Mouse (Mus musculus) neural tube, embryonic 11.5 days (tissue): ENCODE results near the gene Gnpat. TPM values are rescaled to one million over a fixed set of nuclear protein-coding genes. Genes with fewer than 3 reads are reported as not detected.

ENCODE experiments used
- ATAC-seq: fragments of 200-750 bp; cut with Nextera tagmentation; 2 replicates; pipeline ENCODE4 v1.8.0; 2017; ENCODE audit warnings: moderate number of reproducible peaks, mild to moderate bottlenecking, moderate TSS enrichment, moderate library complexity; ENCODE audit not compliant: insufficient read depth, low FRiP score, low TSS enrichment
- DNase-seq: peaks from one replicate; pipeline ENCODE4 v3.0.0-alpha.2; 2015; ENCODE audit warnings: low spot score
- H3K27ac ChIP-seq: fragments of 300-500 bp; sonication (generic); 2 replicates; pipeline ENCODE4 v1.5.1; 2014; ENCODE audit warnings: low read depth, mild to moderate bottlenecking, low read length
- H3K27me3 ChIP-seq: fragments of 300-500 bp; sonication (generic); 2 replicates; pipeline ENCODE4 v1.6.1; 2014; ENCODE audit warnings: mild to moderate bottlenecking, low read length, mixed read lengths; ENCODE audit not compliant: control insufficient read depth, insufficient read depth
- H3K36me3 ChIP-seq: fragments of 300-500 bp; sonication (generic); 2 replicates; pipeline ENCODE4 v1.6.1; 2014; ENCODE audit warnings: mild to moderate bottlenecking, low read length, moderate library complexity, mixed read lengths; ENCODE audit not compliant: control insufficient read depth, insufficient read depth
- H3K4me1 ChIP-seq: fragments of 300-500 bp; sonication (generic); 2 replicates; pipeline ENCODE4 v1.6.1; 2014; ENCODE audit warnings: low read length, mixed read lengths; ENCODE audit not compliant: control insufficient read depth, insufficient read depth
- H3K4me2 ChIP-seq: fragments of 300-500 bp; sonication (generic); 2 replicates; pipeline ENCODE4 v1.6.1; 2014; ENCODE audit warnings: low read depth, mild to moderate bottlenecking, moderate library complexity
- H3K4me3 ChIP-seq: fragments of 300-500 bp; sonication (generic); 2 replicates; pipeline ENCODE4 v1.5.1; 2014; ENCODE audit warnings: low read depth, low read length
- H3K9ac ChIP-seq: fragments of 300-500 bp; sonication (generic); 2 replicates; pipeline ENCODE4 v1.6.1; 2014; ENCODE audit warnings: mild to moderate bottlenecking, low read length
- H3K9me3 ChIP-seq: fragments of 300-500 bp; sonication (generic); 2 replicates; pipeline ENCODE4 v1.6.1; 2016; ENCODE audit warnings: low read length; ENCODE audit not compliant: control insufficient read depth
- WGBS: fragments of 180-500 bp; shearing (Covaris S2); extraction: QIAGEN DNeasy Blood & Tissue Kit; methylation state at CpG from one replicate; pipeline ENCODE4 v1.1.7; 2014; 5-methylcytosine and 5-hydroxymethylcytosine counted together
- polyA plus RNA-seq: library from polyadenylated mRNA; unstranded; fragments of >200 nt; fragmentation: Nextera tagmentation; extraction: Ambion mirVana; gene quantifications from 2 replicates; pipeline ENCODE4 v1.2.1, GENCODE M21; 2014

The Gnpat gene
- polyA plus RNA-seq, 1 experiment from 2014 or later, result 140 TPM

DNA sequence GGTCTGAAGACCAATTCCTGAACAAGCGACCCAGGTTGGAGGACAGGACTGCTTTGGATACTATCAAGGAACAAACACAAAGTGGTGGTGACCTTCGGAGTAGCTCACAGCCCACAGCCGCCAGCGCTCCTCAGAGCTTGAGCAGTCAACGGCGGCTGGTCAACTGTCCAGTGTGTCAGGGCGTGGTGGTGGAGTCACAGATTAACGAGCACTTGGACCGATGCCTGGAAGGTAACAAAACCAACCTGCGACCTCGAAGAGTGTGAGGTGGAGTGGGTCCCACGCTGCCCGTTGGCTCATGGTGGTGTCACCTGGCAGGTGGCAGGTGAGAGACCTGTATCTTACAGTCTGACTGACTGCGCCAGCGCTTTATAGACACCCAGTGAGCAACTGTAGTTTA, 40.4 kb downstream of the Gnpat start:
- H3K4me3 ChIP-seq, result no peak overlapping the region
- H3K9ac ChIP-seq, result no peak overlapping the region
- ATAC-seq (no peak), DNase-seq (no peak)
- WGBS, result 95% methylated on average over 15 of the region's 15 CpGs
- no peak overlapping the region for H3K4me2 ChIP-seq
- H3K36me3 ChIP-seq, result peaks cover 11% of the 10 kb centered on the region
- H3K9me3 ChIP-seq, result no peaks in the 10 kb centered on the region
- no peaks in the 10 kb centered on the region for H3K27me3 ChIP-seq
- peaks cover 6% of the 10 kb centered on the region for H3K4me1 ChIP-seq
- no peak overlapping the region for H3K27ac ChIP-seq

- Histone ChIP-seq H3K9ac (no peak overlapping the region), H3K4me1 (no peaks in the 10 kb centered on the region), H3K4me3 (no peak overlapping the region), H3K9me3 (no peaks in the 10 kb centered on the region), H3K4me2 (no peak overlapping the region), H3K27me3 (no peaks in the 10 kb centered on the region), H3K27ac (no peak overlapping the region), H3K36me3 (peaks cover 11% of the 10 kb centered on the region)
- DNase-seq, result no peak
- WGBS, result 93% methylated on average over 2 of the region's 2 CpGs
- no peak for ATAC-seq
Observed at GRCm38 (mm10) chr8:124905482-124905881, 42.6 kb downstream of the Gnpat start.

GRCm38 (mm10) chr8:124909936-124910335, 47.1 kb downstream of the Gnpat start:
- Histone ChIP-seq H3K9me3 (no peaks in the 10 kb centered on the region), H3K27me3 (no peaks in the 10 kb centered on the region), H3K4me1 (no peaks in the 10 kb centered on the region), H3K4me2 (no peak overlapping the region), H3K27ac (no peak overlapping the region), H3K36me3 (peaks cover 11% of the 10 kb centered on the region), H3K4me3 (no peak overlapping the region), H3K9ac (no peak overlapping the region)
- no peak for DNase-seq
- no peak for ATAC-seq
- 91% methylated on average over 16 of the region's 16 CpGs for WGBS

DNA sequence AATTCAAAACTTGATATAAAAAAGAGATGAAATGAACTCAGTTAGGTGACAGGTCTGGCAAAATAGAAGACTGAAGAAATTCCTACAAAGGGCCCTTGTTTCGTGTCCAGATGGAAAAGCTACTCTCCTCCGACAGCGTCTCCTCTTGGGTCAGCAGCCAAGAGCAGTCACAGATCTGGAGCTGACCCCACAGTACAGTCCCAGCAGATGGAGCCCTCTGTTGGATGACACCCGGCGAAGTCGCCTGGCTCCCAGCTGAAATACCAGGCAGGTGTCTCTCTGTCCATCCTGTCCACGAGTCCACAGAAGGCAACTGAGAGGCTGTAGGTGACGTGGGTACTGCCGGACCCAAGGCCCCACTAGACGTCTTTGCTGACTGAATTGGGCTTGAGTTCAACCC, 47.5 kb downstream of the Gnpat start:
- Histone ChIP-seq H3K4me1 (no peaks in the 10 kb centered on the region), H3K9ac (no peak overlapping the region), H3K27me3 (no peaks in the 10 kb centered on the region), H3K4me3 (no peak overlapping the region), H3K27ac (no peak overlapping the region), H3K9me3 (no peaks in the 10 kb centered on the region), H3K4me2 (no peak overlapping the region), H3K36me3 (peaks cover 11% of the 10 kb centered on the region)
- ATAC-seq (no peak), DNase-seq (no peak)
- 81% methylated on average over 10 of the region's 10 CpGs for WGBS

DNA sequence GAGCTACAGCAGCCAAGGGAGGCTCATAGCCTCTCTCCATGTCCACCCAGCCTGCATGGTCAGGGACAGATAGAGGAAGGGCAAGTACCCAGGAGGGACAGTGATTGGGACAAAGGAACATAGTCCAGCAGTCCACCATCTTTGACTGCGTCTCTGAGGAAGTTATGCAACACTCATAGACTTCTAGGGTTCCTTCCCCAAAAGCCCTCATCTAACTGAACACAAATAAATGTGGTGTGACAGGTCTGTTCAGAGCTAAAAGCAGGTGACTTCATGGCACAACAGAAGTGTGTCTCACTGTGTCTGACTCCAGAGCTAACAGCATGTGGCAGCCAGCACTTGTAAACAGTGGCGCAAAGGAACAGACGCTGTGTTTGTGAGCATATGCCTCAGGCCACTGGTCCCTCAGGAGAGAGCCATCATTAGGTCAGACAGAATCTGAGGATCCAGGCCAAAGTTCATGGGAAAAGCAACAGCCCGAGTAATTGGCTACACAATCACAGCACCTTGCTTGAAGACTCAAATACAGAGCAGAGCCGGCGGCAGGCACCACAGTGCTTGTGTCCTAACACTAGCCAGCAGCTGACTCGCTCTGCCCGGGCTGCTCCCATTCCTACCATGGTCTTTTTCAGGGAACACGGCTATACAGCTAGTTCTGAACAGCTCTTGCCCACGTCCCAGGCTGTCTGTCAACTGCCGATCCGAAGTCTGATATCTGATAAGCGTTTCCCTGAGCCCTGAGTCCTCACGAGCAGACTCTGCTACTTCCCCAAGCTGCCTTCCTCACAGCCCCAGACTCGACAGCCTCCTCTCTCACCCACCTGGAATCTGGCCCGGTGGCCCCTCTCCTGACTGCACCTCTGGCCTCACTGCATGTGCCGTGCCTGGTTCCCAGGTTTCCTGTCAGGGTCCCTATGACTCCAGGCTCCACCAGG, 49.4 kb downstream of the Gnpat start:
- H3K27ac ChIP-seq, result no peak overlapping the region
- H3K27me3 ChIP-seq, result no peaks in the 10 kb centered on the region
- no peak overlapping the region for H3K9ac ChIP-seq
- H3K4me1 ChIP-seq, result no peaks in the 10 kb centered on the region
- WGBS, result 80% methylated on average over 17 of the region's 17 CpGs
- ATAC-seq, result no peak
- no peak overlapping the region for H3K4me2 ChIP-seq
- peaks cover 9% of the 10 kb centered on the region for H3K36me3 ChIP-seq
- no peak for DNase-seq
- H3K9me3 ChIP-seq, result no peaks in the 10 kb centered on the region
- H3K4me3 ChIP-seq, result no peak overlapping the region

GRCm38 (mm10) chr8:124914061-124914460, 51.2 kb downstream of the Gnpat start:
- no peaks in the 10 kb centered on the region for H3K9me3 ChIP-seq
- no peak overlapping the region for H3K27ac ChIP-seq
- H3K4me3 ChIP-seq, result no peak overlapping the region
- no peak overlapping the region for H3K9ac ChIP-seq
- no peak for ATAC-seq
- H3K36me3 ChIP-seq, result peaks cover 9% of the 10 kb centered on the region
- H3K4me2 ChIP-seq, result no peak overlapping the region
- H3K27me3 ChIP-seq, result no peaks in the 10 kb centered on the region
- no peaks in the 10 kb centered on the region for H3K4me1 ChIP-seq
- no peak for DNase-seq
- WGBS, result 96% methylated on average over 5 of the region's 5 CpGs

- H3K9me3 ChIP-seq, result no peaks in the 10 kb centered on the region
Observed at GRCm38 (mm10) chr8:124917741-124918484, 55.1 kb downstream of the Gnpat start.

GRCm38 (mm10) chr8:124921369-124922279, 58.8 kb downstream of the Gnpat start:
- Histone ChIP-seq H3K4me1 (no peaks in the 10 kb centered on the region), H3K9me3 (no peaks in the 10 kb centered on the region), H3K9ac (no peak overlapping the region), H3K4me3 (no peak overlapping the region), H3K27ac (no peak overlapping the region), H3K4me2 (no peak overlapping the region), H3K27me3 (no peaks in the 10 kb centered on the region), H3K36me3 (no peaks in the 10 kb centered on the region)
- ATAC-seq (no peak), DNase-seq (no peak)
- WGBS, result 87% methylated on average over 18 of the region's 18 CpGs

More at GRCm38 (mm10) chr8:124917741-124918484, 55.1 kb downstream of the Gnpat start:
- H3K27ac ChIP-seq, result no peak overlapping the region
- H3K4me1 ChIP-seq, result no peaks in the 10 kb centered on the region
- WGBS, result 80% methylated on average over 18 of the region's 18 CpGs
- no peak for DNase-seq
- no peak for ATAC-seq
- no peak overlapping the region for H3K4me3 ChIP-seq
- no peak overlapping the region for H3K9ac ChIP-seq
- no peaks in the 10 kb centered on the region for H3K27me3 ChIP-seq
- H3K4me2 ChIP-seq, result no peak overlapping the region
- H3K36me3 ChIP-seq, result peaks cover 9% of the 10 kb centered on the region; the same call in 1 of the 2 replicates
